Mouse (Mus musculus): ENCODE measurements around the gene Tnni2.

The Tnni2 gene

GRCm38 (mm10) chr7:142431106-142431505 lies 10.5 kb upstream of the Tnni2 start:
- no peak for DNase-seq

DNA sequence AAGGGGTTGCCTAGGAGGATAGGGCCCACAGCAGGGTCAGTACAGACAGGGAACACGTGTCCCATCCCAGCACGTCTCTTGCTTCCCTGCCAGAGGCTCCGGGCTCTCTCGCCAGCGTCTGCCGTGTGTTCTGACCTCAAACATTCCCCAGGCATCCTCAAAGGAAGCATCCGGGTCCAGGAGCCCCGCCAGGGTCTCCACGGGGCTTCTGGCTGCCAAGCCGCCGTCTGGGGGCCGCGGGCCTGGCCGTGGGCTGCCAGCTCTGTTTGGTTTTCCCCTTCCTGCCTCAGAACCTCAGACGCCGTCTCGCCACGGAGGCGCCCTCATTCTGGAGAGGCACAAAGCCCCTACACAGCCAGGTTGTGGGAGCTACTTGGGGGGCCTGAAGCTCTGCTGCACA lies 8.0 kb upstream of the Tnni2 start:
- no peak for DNase-seq

GRCm38 (mm10) chr7:142434137-142434865 lies 7.3 kb upstream of the Tnni2 start, which contains the start of gene Syt8:
TSS of gene Syt8 (plus strand) at chr7:142434850.
- DNase-seq, result no peak

GRCm38 (mm10) chr7:142435524-142435923 lies 6.1 kb upstream of the Tnni2 start:
- DNase-seq, result peak; percentile 60 to 83

DNA sequence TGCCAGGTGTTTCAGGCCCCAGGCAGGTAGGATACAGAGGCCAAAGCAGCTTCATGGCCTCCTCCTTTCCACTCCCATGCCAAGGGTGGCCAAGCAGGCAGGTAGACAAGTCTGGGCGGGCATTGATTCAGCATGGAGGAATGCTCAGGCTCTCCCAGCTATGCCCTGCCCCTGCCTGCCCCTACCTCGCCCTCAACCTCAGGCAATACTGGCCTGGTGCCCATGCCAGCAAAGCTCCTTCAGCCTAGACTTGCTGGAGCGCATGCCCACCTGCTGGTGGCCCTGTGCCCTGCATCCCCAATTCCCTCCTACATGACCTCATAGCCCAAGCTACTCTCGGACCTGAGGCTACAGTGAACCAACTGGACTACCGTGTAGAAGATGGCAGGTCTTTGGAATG lies 4.3 kb upstream of the Tnni2 start:
- peak; percentile 48 to 79 for DNase-seq

- no peak for DNase-seq
These were observed 1.6 kb upstream of the Tnni2 start for GRCm38 (mm10) chr7:142439966-142440365.

- no peak for DNase-seq
These were observed 922 bp upstream of the Tnni2 start for GRCm38 (mm10) chr7:142440657-142441114.

DNA sequence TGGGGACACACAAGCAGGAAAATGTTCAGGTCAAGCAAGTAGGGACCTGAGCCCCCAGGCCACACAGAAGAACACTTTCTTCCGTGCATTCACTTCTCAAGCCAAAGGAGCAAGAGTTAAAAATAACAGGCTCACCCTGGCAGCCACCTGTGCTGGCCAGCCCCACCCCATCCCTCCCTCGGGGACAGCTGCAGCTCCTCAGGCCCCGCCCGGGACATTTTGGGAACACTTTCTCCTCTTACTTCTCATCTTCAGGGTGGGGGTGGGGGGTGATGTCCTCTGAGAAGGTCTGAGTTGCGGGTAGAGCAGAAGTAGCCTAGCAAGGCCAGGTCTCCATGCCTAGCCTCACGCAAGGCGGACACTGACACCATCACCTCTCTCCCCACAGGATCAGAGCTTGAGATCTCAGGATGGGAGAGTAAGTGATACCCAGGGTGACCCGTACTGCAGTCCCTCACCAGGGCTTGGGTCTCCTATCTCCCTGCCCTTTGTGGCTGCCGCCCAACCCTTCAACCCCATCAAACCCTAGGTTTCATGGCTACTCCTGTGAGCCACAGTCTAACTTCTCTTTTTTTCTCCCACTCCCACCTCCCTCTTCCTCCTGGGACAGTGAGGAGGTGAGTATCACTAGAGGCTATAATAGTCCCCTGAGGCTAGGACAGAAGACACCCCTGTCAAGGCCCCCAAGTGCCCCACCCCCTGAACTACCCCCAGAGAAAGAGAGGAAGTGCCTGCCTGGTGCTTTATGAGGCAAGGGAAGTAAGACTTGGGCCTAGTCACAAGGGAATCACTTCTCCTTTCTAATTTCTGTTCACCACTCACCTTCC lies 686 bp downstream of the Tnni2 start:
- DNase-seq, result no peak

DNA sequence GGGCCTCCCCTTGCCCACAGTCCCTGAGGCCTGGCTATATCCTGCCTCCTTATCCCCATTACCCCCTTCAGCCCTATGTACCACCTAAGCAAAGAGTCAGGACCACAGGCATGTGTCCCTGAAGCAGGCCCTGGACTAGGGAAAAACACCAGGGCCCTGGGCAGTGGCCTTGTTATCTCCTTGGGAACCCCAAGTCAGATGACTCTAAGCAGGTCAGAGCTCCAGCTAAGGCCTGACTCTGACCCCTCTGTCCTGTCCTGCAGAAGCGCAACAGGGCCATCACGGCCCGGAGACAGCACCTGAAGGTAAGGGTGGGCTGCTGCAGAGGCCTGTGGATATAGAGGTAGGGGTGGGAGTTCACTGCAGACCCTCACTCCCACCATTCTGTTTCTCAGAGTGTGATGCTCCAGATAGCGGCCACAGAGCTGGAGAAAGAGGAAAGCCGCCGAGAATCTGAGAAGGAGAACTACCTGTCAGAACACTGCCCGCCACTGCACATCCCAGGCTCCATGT lies 1.4 kb downstream of the Tnni2 start:
- DNase-seq, result no peak

GRCm38 (mm10) chr7:142443474-142443873 lies 1.9 kb downstream of the Tnni2 start:
- no peak for DNase-seq

DNA sequence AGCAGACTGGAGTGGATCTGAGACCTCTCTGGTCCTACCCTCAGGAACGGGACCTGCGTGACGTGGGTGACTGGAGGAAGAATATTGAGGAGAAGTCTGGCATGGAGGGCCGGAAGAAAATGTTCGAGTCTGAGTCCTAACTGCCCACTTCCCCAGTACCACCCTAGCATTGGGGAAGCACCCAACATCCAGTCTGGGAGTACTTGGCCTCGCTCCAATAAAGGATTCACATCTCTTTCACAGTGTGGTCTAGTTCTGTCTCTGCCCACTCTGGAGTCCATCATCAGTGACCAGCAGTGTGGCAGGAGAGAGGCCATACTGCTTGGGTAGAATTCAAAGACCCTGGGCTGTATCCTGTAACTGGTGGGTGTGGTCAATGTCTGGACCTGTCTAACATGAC lies 2.6 kb downstream of the Tnni2 start:
- no peak for DNase-seq

GRCm38 (mm10) chr7:142445324-142445723 lies 3.7 kb downstream of the Tnni2 start:
- no peak for DNase-seq

GRCm38 (mm10) chr7:142446264-142446663 lies 4.7 kb downstream of the Tnni2 start:
- DNase-seq, result no peak

DNA sequence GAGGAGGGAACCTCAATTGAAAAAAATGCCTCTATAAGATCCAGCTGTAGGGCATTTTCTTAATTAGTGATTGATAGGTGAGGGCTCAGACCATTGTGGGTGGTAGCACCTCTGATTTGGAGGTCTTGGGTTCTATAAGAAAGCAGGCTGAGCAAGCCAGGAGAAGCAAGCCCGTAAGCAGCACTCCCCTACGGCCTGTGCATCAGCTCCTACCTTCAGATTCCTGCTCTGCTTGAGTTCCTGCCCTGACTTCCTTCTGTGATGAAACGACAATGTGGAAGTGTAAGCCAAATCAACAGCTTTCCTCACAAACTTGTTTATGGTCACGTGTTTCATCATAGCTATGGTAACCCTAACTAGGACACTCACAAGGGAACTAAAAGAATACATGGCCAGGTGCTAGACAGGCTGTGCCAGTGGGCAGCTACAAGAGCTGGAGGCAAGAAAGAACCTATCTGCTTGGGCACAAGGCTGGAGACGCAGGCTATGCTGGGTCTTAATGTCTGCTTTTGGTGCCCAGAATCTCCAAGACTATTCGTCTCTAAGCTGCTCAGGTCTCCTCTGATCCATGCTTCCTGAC lies 7.5 kb downstream of the Tnni2 start:
- DNase-seq, result no peak

- DNase-seq, result no peak
These were observed 13.1 kb downstream of the Tnni2 start for GRCm38 (mm10) chr7:142454706-142455105.

DNA sequence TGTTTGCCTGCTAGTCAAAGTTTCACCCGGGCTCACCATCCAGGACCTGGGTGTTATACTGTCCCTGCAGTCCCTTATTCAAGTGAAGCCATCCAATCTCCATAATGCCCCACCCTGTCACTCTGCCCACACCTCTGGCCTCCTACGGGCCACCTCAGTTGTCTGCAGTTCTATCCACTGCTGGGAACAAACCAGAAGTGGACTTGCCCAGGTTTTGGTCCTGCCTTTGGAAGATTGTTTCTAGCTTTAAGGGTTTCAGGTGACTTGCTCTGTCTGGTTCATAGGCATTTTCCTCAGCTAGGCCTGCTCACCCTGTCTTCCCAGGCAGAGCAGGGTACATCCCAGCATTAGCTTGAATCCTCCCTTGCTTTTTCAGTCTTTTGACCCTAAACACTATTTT lies 13.6 kb downstream of the Tnni2 start:
- no peak for DNase-seq

- peak in 1 of 2 experiments; percentile 19 for DNase-seq
These were observed 15.2 kb downstream of the Tnni2 start for GRCm38 (mm10) chr7:142456806-142457205.

DNA sequence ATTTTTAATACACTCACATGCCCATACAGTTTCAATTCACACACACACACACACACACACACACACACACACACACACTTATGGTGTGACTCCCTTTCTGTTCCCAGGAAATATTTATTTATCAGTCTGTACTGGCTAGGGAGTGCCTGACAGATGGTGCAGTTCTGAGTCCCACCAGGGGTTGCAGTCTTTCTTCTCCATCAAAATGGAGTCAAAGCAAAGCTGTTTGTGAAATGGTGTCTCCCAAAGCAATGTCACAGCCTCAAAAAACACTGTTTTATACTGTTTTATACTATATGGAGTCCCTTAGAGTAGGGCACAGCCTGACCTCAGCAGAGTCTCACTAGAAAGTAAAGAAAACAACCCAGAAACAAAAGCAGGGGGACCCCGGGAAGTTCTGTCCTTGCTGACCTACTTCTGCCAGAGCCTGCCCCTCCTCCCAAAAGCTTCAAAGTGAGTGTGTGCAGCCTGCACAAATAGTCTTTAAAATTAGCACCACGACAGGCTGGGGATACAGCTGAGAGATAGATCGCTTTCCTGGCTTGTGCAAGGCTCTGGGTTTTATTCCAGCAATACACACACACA lies 15.7 kb downstream of the Tnni2 start:
- peak in 1 of 2 experiments; percentile 28 for DNase-seq

- peak in 1 of 2 experiments; percentile 7 for DNase-seq
These were observed 16.4 kb downstream of the Tnni2 start for GRCm38 (mm10) chr7:142458026-142458425.

DNA sequence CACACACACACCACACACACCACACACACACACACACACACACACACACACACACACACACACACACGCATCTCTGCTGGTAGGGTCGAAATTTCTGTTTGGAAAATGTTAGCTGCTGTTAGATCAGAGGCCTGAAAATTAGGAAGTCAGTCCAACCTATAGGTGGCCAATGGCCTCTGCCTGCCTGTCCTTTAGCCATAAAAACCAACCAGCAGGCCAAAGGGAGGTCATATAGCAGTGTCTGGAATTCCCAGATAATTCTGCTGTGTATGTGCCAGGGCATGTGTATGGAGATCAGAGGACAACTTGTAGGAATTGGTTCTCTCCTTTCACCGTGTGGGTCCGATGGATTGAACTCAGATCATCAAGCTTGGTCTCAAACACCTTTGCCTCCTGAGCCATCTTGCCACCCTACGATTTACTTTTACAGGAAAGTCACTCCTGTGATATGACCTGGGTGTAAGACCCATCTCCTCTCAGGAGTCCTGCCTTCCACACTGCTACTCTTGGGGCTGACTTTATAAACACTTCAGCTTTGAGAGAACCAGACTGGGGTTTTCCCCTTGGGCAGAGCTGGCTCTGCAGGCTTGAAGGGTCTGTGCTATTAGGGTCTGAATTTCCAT lies 17.2 kb downstream of the Tnni2 start:
- DNase-seq, result no peak

GRCm38 (mm10) chr7:142459299-142459691 lies 17.7 kb downstream of the Tnni2 start:
- DNase-seq, result no peak

GRCm38 (mm10) chr7:142460636-142461077 lies 19.0 kb downstream of the Tnni2 start, which contains the start of gene Lsp1:
TSS of gene Lsp1 (plus strand) at chr7:142460809.
- DNase-seq, result peak in 1 of 2 experiments; percentile 29

All from kidney, postnatal 25 days (tissue).